Mouse (Mus musculus) kidney, postnatal 36 days (tissue): Measurements from ENCODE around the gene 1700019A02Rik.

Experiments
- DNase-seq, 2 experiments: peaks; one replicate each; pipeline ENCODE4 v3.0.0; 2021 to 2022; ENCODE audit warnings: mixed read lengths in 2 of 2

The 1700019A02Rik gene

GRCm38 (mm10) chr1:53187536-53187935, at the start of gene 1700019A02Rik:
Gene 1700019A02Rik, minus strand, starts transcription at chr1:53187636.
- no peak for DNase-seq

GRCm38 (mm10) chr1:53226063-53226462, 38.6 kb upstream of the 1700019A02Rik start:
- no peak for DNase-seq

GRCm38 (mm10) chr1:53225616-53226015, 38.2 kb upstream of the 1700019A02Rik start:
- no peak for DNase-seq

GRCm38 (mm10) chr1:53224775-53225174, 37.3 kb upstream of the 1700019A02Rik start:
- no peak for DNase-seq

DNA sequence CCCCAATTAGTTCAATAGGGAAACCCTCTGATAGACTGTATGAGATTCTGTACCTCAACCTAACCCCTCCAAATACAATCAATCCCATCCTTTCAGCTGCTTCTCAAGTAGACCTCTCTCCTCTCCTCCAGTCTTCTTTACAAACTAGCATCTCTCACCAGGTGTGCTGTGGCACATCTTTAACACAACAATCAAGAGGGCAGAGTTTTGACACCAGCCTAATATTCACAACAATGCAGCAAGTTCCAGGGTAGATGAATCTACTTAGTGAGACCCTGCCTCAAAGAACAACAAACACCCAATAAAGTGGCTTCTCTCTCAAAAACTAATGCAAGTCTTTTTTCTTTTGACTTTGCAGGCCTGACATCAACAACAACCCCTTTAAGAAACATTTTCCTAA, 22.7 kb upstream of the 1700019A02Rik start:
- DNase-seq, result no peak

DNA sequence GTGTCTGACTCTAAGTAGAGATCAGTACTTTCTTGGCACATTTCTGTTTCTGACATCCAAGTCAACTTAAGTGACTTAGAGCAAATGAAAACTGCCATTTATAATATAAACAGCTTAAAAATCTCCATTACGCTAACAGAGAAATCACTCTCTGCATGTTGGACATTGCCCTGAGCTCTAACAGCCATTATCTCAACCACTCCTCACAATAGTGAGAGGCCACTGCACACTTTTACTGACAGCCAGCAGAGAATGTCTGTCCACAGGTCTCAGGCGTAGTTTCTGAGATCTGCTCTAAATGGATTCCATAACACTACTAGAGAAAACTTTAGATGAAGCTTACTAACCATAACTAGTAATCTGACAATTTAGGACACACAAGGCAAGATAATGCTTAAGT, 16.5 kb upstream of the 1700019A02Rik start:
- DNase-seq, result no peak

- no peak for DNase-seq
These were observed 14.3 kb upstream of the 1700019A02Rik start for GRCm38 (mm10) chr1:53201630-53202199.

DNA sequence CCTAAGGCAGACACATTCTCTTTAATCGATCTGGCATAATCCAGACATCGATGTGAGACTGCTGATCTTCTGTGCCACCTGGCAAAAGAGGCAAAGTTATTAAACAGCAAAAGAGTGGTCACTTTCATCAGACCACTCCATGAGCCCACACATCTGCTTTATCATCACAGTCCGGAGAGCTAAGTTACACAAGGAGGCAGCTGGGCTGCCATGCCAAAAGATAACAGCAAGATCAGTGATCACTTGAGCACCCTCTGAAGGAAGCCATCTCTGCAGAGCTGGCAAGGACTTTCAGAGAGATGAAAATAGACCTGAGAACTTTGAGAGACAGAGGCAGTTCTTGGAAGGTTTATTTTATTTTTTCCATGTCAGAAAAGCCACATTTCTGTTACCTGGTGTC, 7.1 kb upstream of the 1700019A02Rik start:
- DNase-seq, result no peak

GRCm38 (mm10) chr1:53191234-53191633, 3.8 kb upstream of the 1700019A02Rik start:
- no peak for DNase-seq

GRCm38 (mm10) chr1:53189620-53190019, 2.2 kb upstream of the 1700019A02Rik start:
- no peak for DNase-seq

DNA sequence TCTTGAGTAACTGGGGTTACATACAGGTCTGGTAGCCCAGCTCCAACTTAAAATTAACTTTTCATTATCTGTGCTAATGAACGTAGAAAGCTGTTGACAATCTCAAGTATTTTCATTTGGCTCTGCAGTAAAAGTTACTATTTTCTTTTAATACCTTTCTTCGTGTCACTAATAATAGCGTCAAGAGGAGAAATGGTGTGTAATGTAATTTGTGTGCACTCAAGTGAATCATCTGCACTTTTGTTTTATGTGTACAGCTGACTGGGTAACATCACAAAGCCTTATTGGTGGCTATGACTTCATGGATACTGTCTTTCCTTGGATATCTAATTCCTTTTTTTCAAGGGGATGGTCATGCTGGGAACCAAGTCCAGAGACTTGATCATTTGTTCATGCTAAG, 1.1 kb downstream of the 1700019A02Rik start:
- no peak for DNase-seq

- no peak for DNase-seq
These were observed 29.7 kb downstream of the 1700019A02Rik start for GRCm38 (mm10) chr1:53157715-53158114.

DNA sequence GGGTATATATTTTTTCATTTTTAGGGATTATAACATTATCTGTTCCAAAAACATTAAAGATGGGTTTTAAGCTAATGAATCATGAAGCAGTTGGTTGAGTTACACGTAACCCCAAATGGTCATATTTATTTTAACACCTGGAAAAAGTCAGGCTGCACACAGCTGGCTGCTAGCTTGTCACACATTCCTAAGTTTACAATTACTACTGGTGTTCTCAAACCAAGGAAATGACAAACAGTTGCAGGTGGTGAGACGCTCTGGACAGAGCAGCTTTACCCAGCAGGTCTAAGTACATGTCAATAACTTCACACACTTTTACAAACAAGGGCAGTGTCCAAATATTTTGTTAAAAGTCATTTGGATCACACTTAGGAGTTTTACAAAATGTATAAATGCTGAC, 64.4 kb downstream of the 1700019A02Rik start:
- DNase-seq, result no peak

- DNase-seq, result no peak
These were observed 76.9 kb downstream of the 1700019A02Rik start for GRCm38 (mm10) chr1:53110561-53110960.
